Mouse (Mus musculus) R1 (cell line): ENCODE data around the gene Trim24.

Source experiments
- DNase-seq: peaks from one replicate; pipeline ENCODE4 v3.0.0-alpha.2; 2018; ENCODE audit warnings: low read depth, low spot score

Gene Trim24

GRCm38 (mm10) chr6:37863961-37864730 is 6.5 kb upstream of the Trim24 start:
- DNase-seq: peak; percentile 96

GRCm38 (mm10) chr6:37871137-37871851 is 683 bp downstream of the Trim24 start:
- peak; percentile 81 for DNase-seq

GRCm38 (mm10) chr6:37872861-37873260 is 2.2 kb downstream of the Trim24 start:
- peak; percentile 80 for DNase-seq

GRCm38 (mm10) chr6:37873731-37874130 is 3.1 kb downstream of the Trim24 start:
- DNase-seq: no peak

- DNase-seq: no peak
Observed at GRCm38 (mm10) chr6:37878206-37878605, 7.6 kb downstream of the Trim24 start.

GRCm38 (mm10) chr6:37880586-37880985 is 10.0 kb downstream of the Trim24 start:
- no peak for DNase-seq

- DNase-seq: no peak
Observed at GRCm38 (mm10) chr6:37893586-37893985, 23.0 kb downstream of the Trim24 start.

- peak; percentile 81 for DNase-seq
Observed at GRCm38 (mm10) chr6:37895646-37896435, 25.2 kb downstream of the Trim24 start.

GRCm38 (mm10) chr6:37900221-37900620 is 29.6 kb downstream of the Trim24 start:
- peak; percentile 51 for DNase-seq

GRCm38 (mm10) chr6:37901791-37902190 is 31.2 kb downstream of the Trim24 start:
- DNase-seq: no peak

GRCm38 (mm10) chr6:37903810-37904209 is 33.2 kb downstream of the Trim24 start:
- DNase-seq: peak; percentile 53

GRCm38 (mm10) chr6:37913525-37913924 is 42.9 kb downstream of the Trim24 start:
- DNase-seq: no peak

- no peak for DNase-seq
Observed at GRCm38 (mm10) chr6:37925104-37925503, 54.5 kb downstream of the Trim24 start.

GRCm38 (mm10) chr6:37926751-37927150 is 56.1 kb downstream of the Trim24 start:
- no peak for DNase-seq

GRCm38 (mm10) chr6:37936498-37936897 is 65.9 kb downstream of the Trim24 start:
- DNase-seq: peak; percentile 96

GRCm38 (mm10) chr6:37951306-37951705 is 80.7 kb downstream of the Trim24 start:
- peak; percentile 68 for DNase-seq

GRCm38 (mm10) chr6:37967386-37967785 is 96.8 kb downstream of the Trim24 start:
- DNase-seq: no peak

- DNase-seq: peak; percentile 85
Observed at GRCm38 (mm10) chr6:38007459-38007858, 136.8 kb downstream of the Trim24 start.

GRCm38 (mm10) chr6:38012829-38013228 is 142.2 kb downstream of the Trim24 start:
- DNase-seq: no peak
